Comparison of ENCODE assay signal across 1 mouse cellular context in the genomic region with DNA sequence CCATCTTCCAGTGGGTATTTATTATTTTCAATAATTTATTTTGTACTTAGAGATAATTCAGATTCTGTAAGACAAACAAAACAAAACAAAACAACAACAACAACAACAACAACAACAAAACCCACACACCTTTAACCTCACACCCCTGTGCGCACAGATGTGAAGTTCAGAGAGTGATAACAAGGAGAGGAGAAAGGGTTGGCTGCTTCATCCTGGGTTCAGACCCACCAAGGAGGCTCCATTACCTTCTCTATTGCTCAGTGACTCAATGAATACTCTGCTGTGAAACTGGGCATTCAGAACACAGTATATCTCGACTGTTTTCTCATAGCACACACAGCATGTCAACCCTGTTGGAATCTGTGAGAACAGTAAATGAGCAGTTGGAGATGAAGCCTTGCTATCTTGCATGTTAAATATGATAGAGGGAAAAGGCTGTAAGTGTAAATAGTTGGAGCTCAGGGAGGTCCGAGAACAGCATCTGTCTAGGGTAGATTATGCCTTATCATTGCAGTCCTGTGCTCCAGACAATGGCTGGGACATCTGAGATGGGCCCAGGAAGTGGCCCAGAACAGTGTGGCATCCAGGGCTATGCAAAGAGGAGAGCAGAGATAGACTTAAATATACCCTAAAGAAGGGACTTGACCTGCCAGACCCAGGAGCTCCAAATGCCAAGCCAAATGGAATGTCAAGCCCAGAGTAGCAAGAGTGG.
TF ChIP-seq lines count a peak whose summit lies in the region.

No protein-coding gene starts in this region.

TF ChIP-seq in MEL, 35 proteins besides CTCF, POLR2A, EP300 and RAD21:
- TF ChIP-seq ETS1 (IDR thresholded peaks at IDR 0.05; ENCODE audit: low read depth, low read length) (peak; percentile 27; the same call in 1 of the 2 replicates), TAL1 (IDR thresholded peaks at IDR 0.05; ENCODE audit: low read length) (peak; percentile 78), ZNF384 (IDR thresholded peaks at IDR 0.05; ENCODE audit: low read depth, low read length) (no peak), MYB (IDR thresholded peaks at IDR 0.05; ENCODE audit: low read depth, low read length) (peak; percentile 11; the same call in 1 of the 2 replicates), TCF12 (IDR thresholded peaks at IDR 0.05; ENCODE audit: low read depth, low read length) (peak; percentile 66), MYC (IDR thresholded peaks at IDR 0.05; ENCODE audit: low read depth, low read length) (no peak), GATA1 (IDR thresholded peaks at IDR 0.05; ENCODE audit: low read depth, low read length) (peak; percentile 53), KAT2A (conservative IDR thresholded peaks at IDR 0.05; ENCODE audit: low read depth, low read length) (no peak)
